Mouse (Mus musculus): ENCODE results near the gene Atoh1. TPM values are rescaled to one million over a fixed set of nuclear protein-coding genes. Genes with fewer than 3 reads are reported as not detected.

The Atoh1 gene
- 0.41 TPM for polyA plus RNA-seq (2017; shearing (Covaris generic))

DNA sequence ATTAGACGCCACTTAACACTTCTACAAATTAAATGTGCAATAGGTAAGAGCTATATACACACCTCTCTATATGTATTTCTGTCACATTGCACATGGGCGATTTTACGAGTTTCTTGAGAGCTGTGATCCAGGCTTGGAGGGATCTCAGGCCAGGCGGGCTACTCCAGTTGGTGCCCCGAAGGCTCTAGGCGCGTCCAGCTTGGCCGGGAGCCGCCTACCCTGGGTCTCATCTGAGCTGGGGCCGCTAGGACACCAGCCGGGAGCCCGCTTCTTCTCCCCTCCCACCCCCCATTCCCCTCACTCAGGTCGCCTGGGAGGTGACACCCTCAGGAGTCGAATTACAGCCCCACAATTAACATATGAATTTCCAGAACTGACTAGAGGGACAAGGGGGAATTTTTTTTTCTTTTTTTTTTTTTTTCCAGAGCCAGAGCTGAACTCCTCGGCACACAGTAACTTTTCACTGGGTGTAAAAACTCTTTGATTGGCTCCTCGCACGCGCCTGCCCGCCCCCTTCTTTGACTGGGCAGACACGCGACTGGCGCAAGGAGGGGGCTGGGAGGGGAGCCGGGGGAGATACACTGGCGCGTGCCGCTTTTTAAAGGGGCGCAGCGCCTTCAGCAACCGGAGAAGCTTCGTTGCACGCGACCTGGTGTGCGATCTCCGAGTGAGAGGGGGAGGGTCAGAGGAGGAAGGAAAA, at the start of gene Atoh1:
Gene Atoh1 (plus strand): TSS at position 627 of the 700 bp plus-strand sequence.

All from effector memory CD4-positive, alpha-beta T cell, adult 5 months (primary cell).